Mouse (Mus musculus): ENCODE measurements around the gene Tmem232. TPM values are rescaled to one million over a fixed set of nuclear protein-coding genes. Genes with fewer than 3 reads are reported as not detected.
A peak's percentile ranks its signal among the peaks of the same experiment; 100 is the strongest.

Gene Tmem232
- not detected in 2 replicates for polyA plus RNA-seq (2016; fragmentation: Nextera tagmentation; extraction: Ambion mirVana)

DNA sequence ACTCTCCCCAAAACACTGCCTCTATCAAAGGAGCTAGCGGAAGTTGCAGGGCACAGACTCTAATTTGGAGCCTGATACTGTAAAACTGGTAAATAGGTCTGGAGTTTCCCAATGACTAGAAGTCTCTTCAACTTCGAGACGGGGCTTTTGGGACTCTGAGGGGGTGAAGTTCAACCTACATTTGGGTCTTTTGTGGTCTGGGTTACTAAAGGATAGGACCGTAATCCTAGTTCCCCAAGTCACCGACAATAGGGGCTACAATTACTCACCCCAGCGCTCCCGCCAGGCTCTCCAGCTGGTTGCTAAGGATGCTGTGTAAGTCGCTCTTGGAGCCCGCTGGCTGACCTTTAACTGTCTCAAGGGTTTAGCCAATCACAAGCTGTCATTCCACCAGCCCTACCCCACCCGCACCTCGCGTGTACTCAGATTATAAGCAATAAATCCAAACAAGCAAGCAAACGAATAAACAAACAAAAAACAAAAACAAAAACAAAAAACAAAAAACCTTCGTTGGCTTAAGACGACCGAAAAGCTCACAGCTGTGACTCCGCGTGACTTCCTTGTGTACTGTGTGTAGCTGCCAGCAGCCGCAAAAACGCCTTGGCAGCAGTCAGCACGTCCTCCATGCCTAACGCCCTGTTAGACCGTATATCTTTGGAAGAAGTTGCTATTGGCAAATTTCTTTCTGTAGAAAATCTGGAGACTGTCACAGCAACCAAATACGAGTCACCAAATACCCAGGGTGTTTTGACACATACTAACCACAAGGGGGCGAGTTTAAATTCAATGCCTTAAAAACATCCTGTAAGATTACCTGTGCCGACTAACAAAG is at the start of gene Tmem232:
TSS of gene Tmem232 (minus strand) at position 342 of the 832 bp plus-strand sequence.
- WGBS: 20% methylated on average over 26 of the region's 26 CpGs
- Histone ChIP-seq H3K4me1 (peaks cover 7% of the 10 kb centered on the region; the same call in 1 of the 2 replicates), H3K4me3 (peak within 1 kb of the TSS; percentile 48), H3K36me3 (replicated peaks) (no peaks in the 10 kb centered on the region), H3K27ac (no peak within 1 kb of the TSS), H3K27me3 (ENCODE audit: poor library complexity, severe bottlenecking) (peaks cover 10% of the 10 kb centered on the region; the same call in 1 of the 2 replicates), H3K9me3 (no peaks in the 10 kb centered on the region)
- peak; percentile 42 for DNase-seq (ENCODE audit: extremely low spot score, low spot score)

DNA sequence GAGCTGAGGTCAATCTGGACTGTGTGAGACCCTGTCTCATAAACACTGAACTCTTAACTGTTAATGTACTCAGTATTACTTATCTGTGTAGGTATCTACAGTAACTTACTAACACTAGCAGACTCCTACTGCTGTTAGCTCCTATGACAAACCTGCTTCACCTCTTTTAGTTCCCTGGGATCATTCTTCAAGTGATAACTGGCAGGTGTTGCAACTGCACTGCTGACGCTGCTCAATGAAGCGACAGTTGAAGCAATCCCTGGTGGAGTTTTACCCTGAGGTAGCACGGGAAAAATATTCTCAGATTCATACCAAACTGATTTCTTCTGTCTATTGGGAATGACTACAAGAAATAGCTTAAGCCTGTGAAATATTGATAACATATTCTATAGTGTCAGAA is 46.3 kb upstream of the Tmem232 start:
- no peak for DNase-seq (ENCODE audit: extremely low spot score, low spot score)
- 94% methylated on average over 3 of the region's 3 CpGs for WGBS
- no peaks in the 10 kb centered on the region for H3K9me3 ChIP-seq
- no peak overlapping the region for H3K27ac ChIP-seq
- H3K27me3 ChIP-seq (ENCODE audit: poor library complexity, severe bottlenecking): no peaks in the 10 kb centered on the region
- no peak overlapping the region for H3K4me3 ChIP-seq
- H3K36me3 ChIP-seq (replicated peaks): peaks cover 67% of the 10 kb centered on the region
- H3K4me1 ChIP-seq: no peaks in the 10 kb centered on the region

DNA sequence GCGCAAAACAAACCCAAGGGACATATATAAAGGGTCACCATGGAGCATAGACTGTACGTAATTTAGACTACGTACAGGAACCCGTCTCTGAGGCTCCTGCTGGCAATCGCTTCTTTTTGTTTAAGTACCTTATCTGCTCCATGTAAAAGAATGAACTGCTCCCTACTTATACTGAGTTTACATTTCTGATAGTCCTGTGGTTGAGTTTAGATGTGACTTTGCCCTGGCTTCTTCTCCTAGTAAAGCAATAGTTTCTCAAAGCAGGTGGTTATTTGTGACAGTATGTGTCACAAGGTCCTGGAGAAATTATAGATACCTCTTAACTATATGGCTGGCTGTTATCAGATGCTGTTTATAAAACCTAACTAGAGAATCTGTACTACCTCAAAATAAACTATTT is 40.9 kb upstream of the Tmem232 start:
- 97% methylated on average over 5 of the region's 5 CpGs for WGBS
- H3K9me3 ChIP-seq: no peaks in the 10 kb centered on the region
- H3K4me1 ChIP-seq: no peaks in the 10 kb centered on the region
- H3K27ac ChIP-seq: no peak overlapping the region
- peaks cover 52% of the 10 kb centered on the region for H3K36me3 ChIP-seq (replicated peaks)
- H3K4me3 ChIP-seq: no peak overlapping the region
- no peak for DNase-seq (ENCODE audit: extremely low spot score, low spot score)
- H3K27me3 ChIP-seq (ENCODE audit: poor library complexity, severe bottlenecking): no peaks in the 10 kb centered on the region

GRCm38 (mm10) chr17:65579766-65580165 is 39.2 kb upstream of the Tmem232 start:
- Histone ChIP-seq H3K9me3 (no peaks in the 10 kb centered on the region), H3K4me3 (no peak overlapping the region), H3K27me3 (ENCODE audit: poor library complexity, severe bottlenecking) (no peaks in the 10 kb centered on the region), H3K36me3 (replicated peaks) (peaks cover 51% of the 10 kb centered on the region), H3K27ac (no peak overlapping the region), H3K4me1 (no peaks in the 10 kb centered on the region)
- WGBS: 94% methylated on average over 7 of the region's 7 CpGs
- no peak for DNase-seq (ENCODE audit: extremely low spot score, low spot score)

GRCm38 (mm10) chr17:65575339-65575738 is 34.8 kb upstream of the Tmem232 start:
- Histone ChIP-seq H3K36me3 (replicated peaks) (peaks cover 20% of the 10 kb centered on the region), H3K4me3 (no peak overlapping the region)
- 85% methylated on average over 1 of the region's 1 CpGs for WGBS

DNA sequence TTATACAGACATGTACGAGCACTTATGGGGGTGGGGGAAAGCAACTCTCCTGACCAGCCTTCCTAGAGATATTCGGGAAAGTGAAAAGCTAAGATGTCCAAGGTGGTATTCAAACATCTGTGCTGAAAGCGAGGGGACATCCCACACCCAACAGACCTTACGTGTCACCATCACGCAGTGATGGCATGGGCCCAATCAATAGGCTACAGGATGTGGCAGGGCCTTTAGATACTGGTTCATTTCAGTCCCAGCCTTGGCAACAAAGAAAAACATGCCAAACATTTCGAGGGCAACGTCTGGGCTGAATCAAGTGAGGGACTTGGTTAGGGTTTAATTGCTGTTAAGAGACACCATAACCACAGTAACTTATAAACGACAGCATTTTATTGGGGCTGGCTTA is 34.3 kb upstream of the Tmem232 start:
- no peak for DNase-seq (ENCODE audit: extremely low spot score, low spot score)
- Histone ChIP-seq H3K4me3 (no peak overlapping the region), H3K9me3 (no peaks in the 10 kb centered on the region), H3K36me3 (replicated peaks) (peaks cover 15% of the 10 kb centered on the region), H3K27ac (no peak overlapping the region), H3K4me1 (no peaks in the 10 kb centered on the region), H3K27me3 (ENCODE audit: poor library complexity, severe bottlenecking) (no peaks in the 10 kb centered on the region)
- 90% methylated on average over 8 of the region's 8 CpGs for WGBS

More at GRCm38 (mm10) chr17:65575339-65575738, 34.8 kb upstream of the Tmem232 start:
- Histone ChIP-seq H3K9me3 (no peaks in the 10 kb centered on the region), H3K4me1 (no peaks in the 10 kb centered on the region), H3K27me3 (ENCODE audit: poor library complexity, severe bottlenecking) (no peaks in the 10 kb centered on the region), H3K27ac (no peak overlapping the region)
- DNase-seq (ENCODE audit: extremely low spot score, low spot score): no peak

- H3K36me3 ChIP-seq (replicated peaks): no peaks in the 10 kb centered on the region; the same call in 1 of the 2 replicates
- no peaks in the 10 kb centered on the region for H3K4me1 ChIP-seq
- no peak overlapping the region for H3K27ac ChIP-seq
- WGBS: 89% methylated on average over 9 of the region's 9 CpGs
- H3K4me3 ChIP-seq: no peak overlapping the region
- no peaks in the 10 kb centered on the region for H3K27me3 ChIP-seq (ENCODE audit: poor library complexity, severe bottlenecking)
- H3K9me3 ChIP-seq: no peaks in the 10 kb centered on the region
- no peak for DNase-seq (ENCODE audit: extremely low spot score, low spot score)
Observed at GRCm38 (mm10) chr17:65571866-65572265, 31.3 kb upstream of the Tmem232 start.

DNA sequence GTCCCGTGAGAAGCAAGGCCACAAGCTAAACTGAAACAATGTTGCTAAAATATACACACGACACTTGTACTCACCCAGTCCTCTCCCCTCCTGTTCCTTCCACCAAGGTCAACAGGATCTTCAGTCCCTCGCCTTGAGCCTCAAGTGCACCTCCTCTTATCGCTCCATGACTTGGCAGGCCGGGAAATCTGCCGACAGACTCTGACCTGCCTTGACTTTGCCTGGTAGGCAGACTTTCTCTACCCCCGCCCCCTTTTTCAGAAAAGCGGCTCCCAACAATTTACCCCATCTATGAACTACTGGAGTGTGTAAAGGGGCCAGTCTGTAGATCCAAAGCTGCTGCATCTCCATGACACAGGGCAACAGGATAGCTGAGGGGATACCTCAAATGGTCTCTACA is 30.9 kb upstream of the Tmem232 start:
- no peak overlapping the region for H3K27ac ChIP-seq
- H3K4me1 ChIP-seq: no peaks in the 10 kb centered on the region
- no peaks in the 10 kb centered on the region for H3K9me3 ChIP-seq
- H3K36me3 ChIP-seq (replicated peaks): no peaks in the 10 kb centered on the region; the same call in 1 of the 2 replicates
- DNase-seq (ENCODE audit: extremely low spot score, low spot score): no peak
- no peak overlapping the region for H3K4me3 ChIP-seq
- WGBS: 95% methylated on average over 8 of the region's 8 CpGs
- H3K27me3 ChIP-seq (ENCODE audit: poor library complexity, severe bottlenecking): no peaks in the 10 kb centered on the region

DNA sequence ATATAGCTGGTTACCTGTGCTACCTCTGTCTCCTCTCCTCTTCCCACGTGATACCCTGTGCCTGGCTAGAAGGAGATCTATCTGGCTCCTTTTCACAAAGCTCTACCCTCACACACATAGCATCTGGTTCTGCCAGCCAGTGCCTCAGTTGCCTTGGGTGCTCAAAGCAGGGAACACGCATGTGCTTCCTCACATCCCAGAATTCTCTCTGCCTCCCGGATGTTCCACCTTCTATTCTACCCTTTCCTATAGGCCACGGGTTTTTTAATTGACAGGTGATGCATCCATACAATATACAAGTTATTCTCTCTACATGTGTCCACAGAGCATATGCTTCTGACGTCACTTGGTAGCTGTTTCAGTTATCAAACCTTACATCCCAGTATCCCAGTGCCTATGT is 23.6 kb upstream of the Tmem232 start:
- DNase-seq (ENCODE audit: extremely low spot score, low spot score): no peak
- no peaks in the 10 kb centered on the region for H3K9me3 ChIP-seq
- no peaks in the 10 kb centered on the region for H3K27me3 ChIP-seq (ENCODE audit: poor library complexity, severe bottlenecking)
- WGBS: 74% methylated on average over 5 of the region's 5 CpGs
- no peaks in the 10 kb centered on the region for H3K4me1 ChIP-seq
- no peak overlapping the region for H3K27ac ChIP-seq
- H3K4me3 ChIP-seq: no peak overlapping the region
- H3K36me3 ChIP-seq (replicated peaks): no peaks in the 10 kb centered on the region

GRCm38 (mm10) chr17:65563345-65563744 is 22.8 kb upstream of the Tmem232 start:
- Histone ChIP-seq H3K4me3 (no peak overlapping the region), H3K36me3 (replicated peaks) (no peaks in the 10 kb centered on the region), H3K4me1 (no peaks in the 10 kb centered on the region), H3K27ac (no peak overlapping the region), H3K27me3 (ENCODE audit: poor library complexity, severe bottlenecking) (no peaks in the 10 kb centered on the region), H3K9me3 (no peaks in the 10 kb centered on the region)
- DNase-seq (ENCODE audit: extremely low spot score, low spot score): no peak
- WGBS: 70% methylated on average over 6 of the region's 6 CpGs

DNA sequence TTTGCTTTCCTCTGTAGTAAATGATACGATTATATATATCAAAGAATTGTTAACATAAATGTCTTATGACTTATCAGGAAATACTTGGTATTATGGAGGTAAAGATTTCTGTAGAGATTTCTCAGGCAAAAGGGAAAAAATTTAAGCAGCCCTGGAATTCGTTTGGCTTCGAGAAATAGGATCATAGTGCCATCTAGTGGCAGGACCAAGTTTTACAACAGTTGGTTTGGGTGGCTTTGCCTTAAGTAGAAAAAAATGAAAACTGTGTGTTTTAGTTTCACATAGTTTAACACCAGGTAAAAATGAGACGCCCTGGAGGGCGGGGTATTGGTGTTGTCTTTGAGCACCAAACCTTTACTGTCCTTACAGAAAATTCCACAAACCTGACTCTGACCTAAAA is 22.2 kb upstream of the Tmem232 start:
- Histone ChIP-seq H3K27ac (no peak overlapping the region), H3K9me3 (no peaks in the 10 kb centered on the region), H3K27me3 (ENCODE audit: poor library complexity, severe bottlenecking) (no peaks in the 10 kb centered on the region), H3K4me1 (no peaks in the 10 kb centered on the region), H3K4me3 (no peak overlapping the region), H3K36me3 (replicated peaks) (no peaks in the 10 kb centered on the region)
- WGBS: 9% methylated on average over 5 of the region's 5 CpGs
- no peak for DNase-seq (ENCODE audit: extremely low spot score, low spot score)

- no peaks in the 10 kb centered on the region for H3K4me1 ChIP-seq
- WGBS: 89% methylated on average over 6 of the region's 6 CpGs
- H3K27ac ChIP-seq: no peak overlapping the region
- H3K4me3 ChIP-seq: no peak overlapping the region
- H3K36me3 ChIP-seq (replicated peaks): no peaks in the 10 kb centered on the region
- no peaks in the 10 kb centered on the region for H3K9me3 ChIP-seq
- no peaks in the 10 kb centered on the region for H3K27me3 ChIP-seq (ENCODE audit: poor library complexity, severe bottlenecking)
- no peak for DNase-seq (ENCODE audit: extremely low spot score, low spot score)
Observed at GRCm38 (mm10) chr17:65561361-65562015, 20.9 kb upstream of the Tmem232 start.

DNA sequence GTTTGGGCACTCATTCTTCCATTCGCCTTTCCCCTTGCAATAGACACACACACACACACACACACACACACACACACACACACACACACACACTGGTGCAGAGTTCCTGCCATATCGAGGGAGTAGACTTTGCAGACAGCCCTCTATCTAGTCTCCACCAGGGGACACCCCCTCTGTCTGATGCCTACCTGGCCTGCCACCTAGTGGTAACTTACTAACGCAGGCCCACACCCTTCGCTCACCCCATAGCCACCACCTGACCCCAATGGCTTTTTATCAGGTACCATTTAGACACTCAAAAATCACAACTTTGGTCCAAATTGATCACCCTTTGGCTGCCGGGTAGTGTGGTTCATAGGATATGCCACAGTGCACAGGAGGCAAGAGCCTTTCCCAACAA is 18.7 kb upstream of the Tmem232 start:
- no peaks in the 10 kb centered on the region for H3K9me3 ChIP-seq
- no peak overlapping the region for H3K27ac ChIP-seq
- H3K4me1 ChIP-seq: no peaks in the 10 kb centered on the region
- H3K36me3 ChIP-seq (replicated peaks): no peaks in the 10 kb centered on the region
- no peaks in the 10 kb centered on the region for H3K27me3 ChIP-seq (ENCODE audit: poor library complexity, severe bottlenecking)
- WGBS: 47% methylated on average over 5 of the region's 5 CpGs
- no peak for DNase-seq (ENCODE audit: extremely low spot score, low spot score)
- H3K4me3 ChIP-seq: no peak overlapping the region
